Mouse (Mus musculus): ENCODE measurements around the gene Tfcp2l1.
A peak's percentile ranks its signal among the peaks of the same experiment; 100 is the strongest.
"Not testable (repeated sequence)": the region's sequence is repeated elsewhere in the genome, so short reads cannot be mapped to it uniquely, and the experiment has no call there.

The Tfcp2l1 gene

DNA sequence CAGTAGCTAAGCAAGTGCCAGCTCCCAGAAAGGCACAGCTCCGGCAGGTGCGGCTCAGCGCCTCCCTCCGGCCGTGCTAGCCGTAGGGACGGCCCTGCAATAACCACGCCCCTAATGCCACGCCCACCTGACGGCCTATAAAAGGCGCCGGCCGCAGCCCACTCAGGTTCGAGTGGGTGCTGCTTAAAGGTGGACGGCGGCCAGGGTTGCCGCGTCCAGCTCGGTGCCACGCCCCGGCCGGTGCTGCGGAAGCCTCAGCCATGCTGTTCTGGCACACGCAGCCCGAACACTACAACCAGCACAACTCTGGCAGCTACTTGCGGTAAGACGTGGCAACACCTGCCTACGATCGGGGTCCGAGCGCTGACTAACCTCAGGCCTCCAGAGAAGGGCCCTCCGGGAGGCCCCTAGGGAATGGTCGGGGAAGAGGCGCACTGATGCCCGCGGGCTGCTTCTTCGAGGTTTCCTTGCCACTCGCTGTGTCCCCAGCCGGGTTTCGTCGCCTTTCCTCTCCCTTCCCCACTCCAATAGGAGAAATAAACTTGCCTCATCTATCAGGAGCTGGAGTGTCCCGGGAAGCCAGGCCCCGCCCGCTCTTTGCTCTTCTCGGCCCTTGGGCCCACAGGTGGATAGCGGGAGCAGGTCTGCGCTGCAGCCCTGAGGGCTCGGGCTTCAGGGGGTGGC lies at the start of gene Tfcp2l1:
Tfcp2l1 (plus strand) TSS at position 165 of the 684 bp plus-strand sequence.
- no peak for DNase-seq (ENCODE audit: low read depth)

DNA sequence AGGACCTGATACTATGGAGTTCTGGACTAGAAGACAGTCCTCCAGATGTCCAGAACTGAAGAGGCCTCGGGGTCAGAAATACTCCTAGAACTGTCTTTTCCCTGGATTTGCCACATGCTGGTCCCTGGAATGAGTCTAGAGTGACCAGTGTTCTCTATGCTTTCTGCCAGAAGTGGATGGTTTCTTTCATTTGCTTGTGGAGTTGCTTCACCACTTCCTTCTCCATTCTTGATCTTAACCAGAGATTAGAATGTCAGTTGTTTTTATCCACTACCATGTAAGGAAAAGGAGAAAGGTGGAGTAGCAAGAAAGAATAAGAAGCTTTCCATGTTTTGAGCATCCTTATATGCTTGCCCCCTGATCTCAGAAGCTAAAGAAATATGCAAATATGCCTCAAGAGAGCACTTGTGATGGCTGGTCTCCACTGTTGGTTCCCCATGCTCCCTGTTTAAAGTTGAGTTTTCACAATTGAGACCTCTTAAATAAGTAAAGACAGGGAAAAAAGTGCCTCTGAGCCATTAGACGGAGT lies 47.5 kb upstream of the Tfcp2l1 start:
- peak; percentile 44 for DNase-seq (ENCODE audit: low read depth)

DNA sequence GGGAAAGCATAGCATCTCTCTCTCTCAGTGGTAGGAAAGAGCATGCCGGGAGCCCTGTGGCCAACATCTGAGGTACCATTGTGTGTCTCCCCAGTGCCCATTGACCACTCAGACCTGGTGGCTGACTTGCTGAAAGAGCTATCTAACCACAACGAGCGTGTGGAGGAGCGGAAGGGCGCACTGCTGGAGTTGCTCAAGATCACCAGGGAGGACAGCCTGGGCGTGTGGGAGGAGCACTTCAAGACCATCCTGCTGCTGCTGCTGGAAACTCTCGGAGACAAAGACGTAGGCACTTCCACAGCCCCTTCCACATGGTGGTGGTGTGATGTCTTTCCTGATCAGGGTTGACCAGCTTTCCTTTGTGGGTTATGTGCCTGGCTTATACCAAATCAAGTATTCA lies 46.6 kb upstream of the Tfcp2l1 start:
- DNase-seq (ENCODE audit: low read depth): peak; percentile 80

DNA sequence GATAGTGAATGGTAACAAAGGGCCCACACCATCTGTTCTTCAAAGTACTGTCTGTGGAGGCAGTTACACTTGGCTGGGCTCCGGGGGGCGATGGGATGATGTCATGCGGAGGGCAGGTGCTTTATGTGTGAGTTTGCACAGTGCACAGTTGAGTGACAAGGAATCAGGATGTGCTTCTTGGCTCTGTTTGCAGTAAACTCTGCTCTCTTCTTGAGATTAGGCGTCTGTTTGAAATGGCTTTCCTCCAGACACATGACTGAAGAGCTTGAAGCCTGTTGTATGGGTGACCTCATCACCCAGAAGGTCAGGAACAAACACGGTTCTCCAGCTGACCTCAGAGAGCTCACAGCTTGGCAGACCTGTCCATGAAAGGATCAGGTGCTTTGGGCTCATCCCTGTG lies 38.0 kb upstream of the Tfcp2l1 start:
- no peak for DNase-seq (ENCODE audit: low read depth)

DNA sequence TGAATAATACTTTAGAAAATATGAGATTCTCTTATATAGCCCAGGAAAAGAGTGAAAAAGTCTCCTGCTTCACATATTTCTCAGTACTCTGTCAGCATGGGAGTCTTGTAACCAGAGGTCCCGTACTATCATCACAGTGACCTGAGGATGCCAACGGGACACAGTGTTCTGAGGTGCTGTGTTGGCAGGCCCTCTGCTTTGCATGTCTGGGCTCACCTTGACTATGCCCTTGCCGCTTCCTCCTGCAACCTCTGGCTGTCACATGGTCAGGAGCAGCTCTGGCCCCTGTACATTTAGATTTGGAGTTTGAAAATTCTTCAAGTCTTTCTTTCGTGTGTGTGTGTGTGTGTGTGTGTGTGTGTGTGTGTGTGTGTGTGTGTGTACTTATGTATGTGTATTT lies 34.8 kb upstream of the Tfcp2l1 start:
- no peak for DNase-seq (ENCODE audit: low read depth)

DNA sequence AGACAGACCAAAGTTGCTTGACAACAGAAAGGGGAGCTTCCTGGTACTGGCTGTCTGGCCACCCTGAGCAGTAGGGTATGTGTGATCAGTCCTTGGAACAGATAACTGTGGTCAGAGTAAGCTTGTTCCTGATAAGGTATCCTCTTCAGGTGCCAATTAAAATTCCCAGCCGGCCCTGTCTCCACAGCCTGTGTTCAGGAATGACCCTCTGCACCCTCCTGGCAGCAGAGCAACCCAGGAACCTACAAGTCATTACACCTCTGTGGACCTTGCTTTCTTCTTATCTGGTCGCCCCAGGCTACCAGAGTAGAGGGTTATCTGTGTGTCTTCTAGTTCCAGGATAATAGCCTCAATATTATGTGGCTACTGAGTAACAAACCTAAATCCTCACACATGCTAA lies 32.4 kb upstream of the Tfcp2l1 start:
- no peak for DNase-seq (ENCODE audit: low read depth)

DNA sequence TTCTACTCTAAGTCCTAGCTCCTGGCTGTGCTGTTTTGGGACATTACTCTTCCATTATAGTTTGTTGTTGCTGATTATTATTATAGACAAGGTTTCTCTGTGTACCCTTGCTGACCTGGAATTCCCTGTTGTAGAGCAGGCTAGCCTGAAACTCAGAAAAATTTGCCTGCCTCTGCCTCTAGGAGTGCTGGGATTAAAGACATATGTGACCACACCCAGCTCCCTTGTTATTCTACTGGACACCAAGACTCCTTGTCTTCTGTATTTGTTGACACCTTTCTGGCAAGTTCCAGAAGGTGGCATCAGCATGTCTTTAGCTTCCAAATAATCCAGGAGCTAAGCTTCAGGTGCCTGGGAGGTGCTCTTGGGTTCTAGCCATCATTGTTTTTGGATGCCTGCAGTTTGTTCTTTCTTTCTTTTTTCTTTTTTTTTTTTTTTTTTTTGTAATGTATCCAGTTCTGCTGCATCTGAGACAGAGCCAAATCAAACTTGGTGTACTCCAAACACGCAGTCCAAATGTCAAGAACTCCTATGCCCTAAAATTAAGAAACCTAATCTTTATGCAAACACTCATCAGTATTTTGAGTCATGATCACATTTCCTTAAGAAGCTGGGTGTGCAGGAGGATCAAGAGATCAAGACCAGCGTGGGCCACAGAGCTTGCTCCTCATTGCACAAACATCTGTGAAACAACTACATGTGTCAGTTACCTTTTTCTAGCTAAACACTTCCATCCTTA lies 30.1 kb upstream of the Tfcp2l1 start:
- DNase-seq (ENCODE audit: low read depth): no peak

DNA sequence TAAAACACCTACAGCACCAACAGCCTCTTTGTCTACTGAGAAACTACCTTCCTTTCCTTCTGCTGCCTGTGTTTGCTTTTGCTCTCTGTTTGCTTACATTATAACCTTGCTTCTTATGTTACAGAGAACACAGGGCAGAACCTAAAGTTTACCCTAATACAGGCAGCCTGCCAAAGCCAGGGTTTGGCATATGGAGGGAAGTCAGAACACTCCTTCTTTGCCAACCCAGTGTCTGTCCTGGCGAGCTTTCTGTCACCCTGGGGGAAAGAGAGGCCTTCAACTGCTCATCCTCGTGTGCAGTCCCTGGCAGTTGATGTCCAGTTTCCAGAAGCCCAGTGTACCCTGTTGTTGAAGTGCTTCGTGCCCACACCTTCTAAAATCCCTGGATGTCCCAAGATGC lies 29.4 kb upstream of the Tfcp2l1 start:
- DNase-seq (ENCODE audit: low read depth): no peak

DNA sequence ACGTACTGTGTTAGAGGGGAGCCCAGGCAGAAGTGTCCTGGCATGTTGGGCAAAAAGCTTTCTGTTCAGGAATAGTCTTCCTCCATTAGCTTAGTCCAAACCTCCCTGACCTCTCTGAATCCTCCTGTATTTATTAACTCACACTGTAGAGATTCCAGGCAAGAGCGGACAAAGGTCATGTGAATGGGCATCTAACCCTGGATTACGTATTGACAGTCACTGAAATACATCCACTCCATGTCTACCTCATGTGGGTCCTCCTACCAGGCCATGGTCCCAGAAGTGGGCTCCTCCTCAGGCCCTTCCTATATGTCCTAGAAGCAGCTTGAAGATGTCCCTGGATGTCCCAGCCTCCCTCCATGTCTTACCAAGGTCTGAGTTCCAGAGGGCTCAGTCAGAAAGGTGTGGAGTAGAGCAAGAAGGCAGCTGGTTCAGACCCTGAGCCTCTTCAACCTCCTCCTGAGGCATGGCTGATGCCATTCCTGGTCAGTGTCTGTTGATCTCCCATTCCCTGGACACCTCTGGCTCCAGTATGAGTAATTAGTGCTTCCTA lies 14.0 kb upstream of the Tfcp2l1 start:
- DNase-seq (ENCODE audit: low read depth): no peak

DNA sequence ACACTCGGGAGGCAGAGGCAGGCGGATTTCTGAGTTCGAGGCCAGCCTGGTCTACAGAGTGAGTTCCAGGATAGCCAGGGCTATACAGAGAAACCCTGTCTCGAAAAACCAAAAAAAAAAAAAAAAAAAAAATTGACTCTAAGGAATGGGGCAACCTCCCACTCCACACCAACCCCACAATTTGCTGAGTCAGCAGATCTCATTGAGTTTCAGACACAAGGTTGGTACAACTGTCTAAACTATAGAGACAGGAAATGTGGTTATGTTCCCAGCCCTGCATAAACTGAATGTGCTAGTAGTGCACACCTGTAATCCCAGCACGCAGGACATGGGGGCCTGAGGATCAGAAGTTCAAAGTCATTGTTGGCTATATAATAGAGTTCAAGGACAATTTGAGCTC lies 6.7 kb upstream of the Tfcp2l1 start:
- DNase-seq (ENCODE audit: low read depth): not testable (repeated sequence)

DNA sequence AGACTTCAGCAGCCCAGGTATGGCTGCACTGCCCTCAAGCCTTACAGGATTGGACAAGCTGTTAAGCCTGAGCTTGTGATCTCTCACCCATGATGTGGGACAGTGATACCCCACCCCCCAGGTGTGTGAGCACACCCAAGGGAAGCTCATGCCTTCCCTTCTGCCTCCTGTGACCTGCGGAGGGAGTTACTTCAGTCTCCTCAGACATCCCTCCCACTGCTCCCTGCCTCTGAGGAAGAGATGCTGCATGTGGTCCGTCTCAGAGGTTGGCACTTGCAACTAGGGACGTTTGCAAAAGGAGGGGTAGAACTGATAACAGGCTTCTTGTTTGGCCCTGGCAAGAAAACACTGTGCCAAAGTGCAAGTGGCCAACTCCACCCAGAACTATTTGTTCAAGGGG lies 4.9 kb upstream of the Tfcp2l1 start:
- no peak for DNase-seq (ENCODE audit: low read depth)

DNA sequence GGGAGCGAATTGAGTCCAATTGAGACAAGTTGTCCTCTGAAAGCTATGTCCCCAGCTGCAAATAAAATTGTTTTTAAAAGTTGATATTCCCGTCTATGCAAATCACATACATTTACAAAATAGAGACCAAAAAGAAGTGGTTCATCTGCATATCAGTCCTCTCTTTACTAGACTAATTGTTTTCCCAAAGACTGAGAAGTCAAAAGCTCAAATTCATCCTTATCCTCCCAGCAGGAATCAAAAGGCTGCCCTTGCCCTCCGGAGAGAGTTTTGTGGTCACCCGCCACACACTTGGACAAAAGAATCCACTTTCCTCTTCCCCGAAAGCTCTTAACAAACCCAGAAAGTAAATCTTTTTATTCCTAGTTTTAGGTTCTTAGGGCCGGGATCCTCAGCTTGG lies 2.3 kb upstream of the Tfcp2l1 start:
- no peak for DNase-seq (ENCODE audit: low read depth)

DNA sequence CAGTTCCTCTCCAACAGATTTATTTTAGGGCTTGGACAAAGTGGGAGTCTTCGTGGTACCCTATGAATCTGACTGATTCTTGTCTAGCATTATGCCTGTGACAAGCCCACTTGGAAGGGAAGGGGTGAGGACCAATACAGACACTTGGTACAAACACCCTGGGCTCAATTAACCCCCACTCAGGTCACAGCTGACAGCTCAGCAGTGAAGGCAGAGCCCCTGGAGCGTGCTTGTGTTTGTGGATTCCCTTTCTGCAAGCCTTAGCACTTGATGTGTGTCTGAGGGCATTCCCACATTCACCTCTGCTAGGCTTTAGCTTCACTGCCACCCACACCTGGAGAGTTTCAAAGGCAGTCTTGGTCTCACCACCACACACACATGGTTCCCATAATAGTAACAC lies 1.8 kb upstream of the Tfcp2l1 start:
- no peak for DNase-seq (ENCODE audit: low read depth)

DNA sequence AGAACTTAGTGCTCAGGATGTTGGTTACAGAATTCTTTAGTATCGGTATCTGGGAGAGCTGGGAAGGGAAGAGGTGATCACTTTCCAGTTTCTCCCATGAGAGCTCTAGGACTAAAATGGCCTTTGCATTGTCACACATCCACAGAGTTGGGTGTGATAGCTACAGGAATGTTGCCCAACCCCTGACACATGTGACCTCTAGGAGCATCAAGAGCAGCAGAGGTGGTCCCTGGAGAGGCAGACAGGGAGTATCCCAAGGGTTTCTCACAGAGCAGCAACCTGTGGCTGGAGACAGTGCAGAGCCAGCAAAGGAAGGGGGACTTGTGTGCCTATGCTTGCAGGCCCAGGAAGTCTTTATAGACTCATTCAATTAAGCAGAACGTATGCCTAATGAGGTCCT lies 1.3 kb upstream of the Tfcp2l1 start:
- DNase-seq (ENCODE audit: low read depth): no peak

DNA sequence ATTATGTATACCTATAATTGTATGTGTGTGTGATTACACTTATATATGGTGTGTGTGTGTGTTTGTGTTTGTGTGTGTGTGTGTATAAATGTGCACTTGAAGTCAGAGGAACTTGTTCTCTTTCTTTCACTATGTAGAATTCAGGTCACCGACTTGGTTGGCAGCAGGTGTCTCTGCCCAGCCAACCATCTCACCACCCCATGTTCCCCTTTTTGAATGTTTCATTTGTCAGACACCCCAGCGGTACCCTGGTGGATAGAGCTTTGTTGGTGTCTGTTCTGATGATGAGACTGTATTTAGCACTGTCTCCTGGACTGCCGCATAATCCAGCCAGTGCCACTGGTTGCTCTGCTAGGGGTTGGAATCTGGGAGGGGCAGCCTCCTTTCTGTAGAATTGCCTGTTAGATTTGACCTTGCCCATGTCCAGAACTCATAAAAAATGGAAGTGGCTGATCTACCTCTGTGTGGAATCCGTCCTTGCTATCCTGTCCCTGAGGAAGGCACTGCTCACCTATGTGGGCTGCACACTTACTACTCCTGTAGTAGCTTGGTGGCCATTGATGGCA lies 5.8 kb downstream of the Tfcp2l1 start:
- no peak for DNase-seq (ENCODE audit: low read depth)

DNA sequence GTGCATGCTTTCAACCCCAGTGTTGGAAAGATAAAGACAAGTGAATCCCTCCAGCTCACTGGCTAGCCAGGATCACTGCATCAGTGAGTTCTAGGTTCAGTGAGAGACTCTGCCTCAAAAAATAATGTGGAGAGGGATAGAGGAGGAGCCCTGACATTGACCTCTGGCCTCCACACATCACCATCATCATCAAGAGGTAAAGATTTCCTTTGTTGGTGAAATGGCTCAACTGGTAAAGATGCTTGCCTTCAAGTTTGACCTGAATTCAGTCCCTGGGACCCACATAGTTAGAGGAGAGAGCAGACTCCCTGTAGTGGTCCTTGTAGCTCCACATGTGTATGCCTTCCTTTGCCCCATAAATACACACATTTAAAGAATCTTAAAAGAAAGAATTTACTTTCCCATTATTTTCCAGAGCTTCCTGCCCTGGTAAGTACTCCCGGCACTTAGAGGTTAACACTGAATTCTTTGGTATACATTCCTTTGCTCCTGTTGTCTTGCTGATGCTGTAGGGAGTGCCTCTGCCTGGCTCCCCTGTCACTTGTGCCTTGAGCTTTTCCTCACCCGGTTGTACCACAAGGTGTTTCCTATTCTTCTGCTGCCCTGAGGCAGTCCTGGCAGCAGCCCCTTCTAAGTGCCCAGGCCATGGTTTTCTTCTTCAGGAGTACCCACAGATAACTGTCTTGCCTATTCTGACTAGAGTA lies 14.7 kb downstream of the Tfcp2l1 start:
- DNase-seq (ENCODE audit: low read depth): no peak

DNA sequence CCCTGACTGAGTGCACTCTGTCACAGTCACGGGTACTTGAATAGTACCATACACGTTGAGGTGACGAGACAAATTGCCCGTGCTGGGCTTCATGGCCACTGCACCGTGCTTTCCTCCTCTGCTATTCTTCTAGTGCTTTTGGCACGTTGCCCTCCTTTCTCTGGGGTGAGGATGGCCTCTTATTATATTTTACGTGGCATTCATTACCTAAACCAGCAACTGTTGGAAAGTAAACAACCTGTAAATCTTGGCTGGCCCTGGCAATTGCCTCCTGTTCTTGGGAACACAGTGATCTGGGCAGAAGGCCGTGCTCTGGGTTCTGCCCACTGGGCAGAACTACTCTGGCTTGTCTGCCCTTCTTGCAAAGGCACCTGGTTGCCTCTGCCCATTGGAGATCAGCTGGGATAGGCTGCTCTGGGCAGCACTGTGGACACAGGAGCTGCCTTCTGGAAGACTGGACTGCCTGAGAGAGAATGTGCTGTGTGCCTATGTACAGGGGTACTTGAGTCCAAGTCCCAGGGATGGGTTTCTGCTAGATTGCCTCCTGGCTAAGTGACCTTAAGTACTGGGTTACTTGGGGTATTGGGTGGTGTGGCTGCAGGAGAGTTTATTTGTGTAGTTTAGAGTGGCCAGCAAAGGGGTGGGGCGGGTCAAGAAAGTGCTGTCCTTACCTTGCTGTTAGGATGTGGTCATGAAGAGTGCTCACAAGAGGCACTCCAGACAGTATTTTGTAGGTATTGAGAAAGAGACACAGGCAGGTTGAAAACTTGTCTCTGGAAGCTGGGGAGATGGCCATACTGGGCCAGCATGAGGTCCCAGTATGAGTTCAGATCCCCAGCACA lies 15.6 kb downstream of the Tfcp2l1 start:
- no peak for DNase-seq (ENCODE audit: low read depth)

DNA sequence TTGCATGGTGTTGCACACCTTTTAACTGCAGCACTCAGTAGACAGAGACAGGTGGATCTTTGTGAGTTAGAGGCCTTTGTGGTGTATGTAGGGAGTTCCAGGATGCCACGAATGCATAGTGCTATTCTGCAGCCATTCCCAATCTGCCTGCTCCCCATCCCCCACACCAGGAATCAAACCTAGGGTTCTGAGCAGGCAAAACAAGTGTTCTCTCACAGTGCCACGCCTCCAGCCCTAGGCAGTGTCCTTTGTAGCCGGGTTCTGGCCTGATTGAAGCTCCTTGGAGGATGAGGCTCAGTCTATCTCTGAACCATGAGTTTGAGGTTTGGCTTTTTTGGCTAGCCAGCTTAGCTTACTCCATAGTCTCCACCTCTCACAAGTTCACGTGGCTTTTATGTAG lies 18.0 kb downstream of the Tfcp2l1 start:
- no peak for DNase-seq (ENCODE audit: low read depth)

DNA sequence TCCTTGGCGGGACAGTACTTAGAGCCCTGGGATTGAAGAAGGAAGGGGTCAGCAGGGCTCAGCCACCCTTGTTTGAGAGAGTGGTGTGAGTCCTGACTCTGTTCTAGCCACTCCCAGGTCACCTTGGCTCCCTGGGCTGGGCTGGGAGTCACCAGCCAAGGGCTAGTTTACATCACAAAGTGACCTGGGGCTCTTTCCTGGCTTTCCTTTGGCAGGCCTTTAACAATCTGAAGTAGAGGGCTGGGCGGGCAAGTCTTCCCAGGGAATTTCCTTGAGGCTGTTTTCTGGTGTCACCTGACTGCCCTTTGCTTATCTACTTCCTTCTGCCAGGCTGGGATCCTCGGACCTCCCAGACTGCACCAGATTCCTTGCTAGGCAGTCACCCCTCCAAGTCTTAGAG lies 20.3 kb downstream of the Tfcp2l1 start:
- no peak for DNase-seq (ENCODE audit: low read depth)

DNA sequence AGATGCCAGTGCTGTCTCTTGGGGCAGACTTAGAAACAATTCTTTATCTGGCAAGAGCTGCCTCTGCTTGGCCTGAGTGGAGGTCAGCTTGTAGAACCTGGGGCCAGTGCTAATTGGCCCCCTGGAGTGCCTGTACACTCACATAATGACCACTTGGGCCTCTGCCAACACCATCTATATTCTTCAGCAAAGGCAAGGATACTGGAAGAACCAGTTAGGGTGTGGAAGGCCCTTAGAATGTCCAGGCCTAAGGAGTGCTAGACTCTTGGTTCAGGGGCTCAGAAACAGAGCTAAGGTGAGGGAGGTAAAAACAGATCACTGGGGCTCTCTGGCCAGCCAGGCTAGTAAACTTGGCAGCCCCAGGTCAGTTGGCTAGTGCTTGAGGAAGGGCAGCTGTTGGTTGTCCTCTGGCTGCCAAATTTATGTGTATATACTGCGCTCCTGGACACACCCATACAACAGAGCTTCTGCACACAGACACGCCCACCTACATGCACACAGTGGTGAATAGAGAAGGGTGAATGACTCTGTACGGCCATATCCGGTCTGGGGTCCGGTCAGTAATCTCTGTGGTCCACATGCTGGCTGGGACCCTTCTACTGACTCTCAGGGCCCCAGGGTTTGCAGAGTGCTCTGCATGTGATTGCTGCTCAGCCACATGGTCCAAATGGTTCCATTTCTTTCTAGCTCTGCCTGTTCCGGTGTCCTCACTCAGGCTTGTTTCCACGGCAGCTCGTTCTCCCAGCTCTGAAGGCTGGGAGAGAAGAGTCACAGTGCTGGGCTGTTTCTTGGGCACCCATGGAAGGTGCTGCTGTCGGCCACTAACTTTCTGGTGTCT lies 22.4 kb downstream of the Tfcp2l1 start:
- DNase-seq (ENCODE audit: low read depth): no peak

DNA sequence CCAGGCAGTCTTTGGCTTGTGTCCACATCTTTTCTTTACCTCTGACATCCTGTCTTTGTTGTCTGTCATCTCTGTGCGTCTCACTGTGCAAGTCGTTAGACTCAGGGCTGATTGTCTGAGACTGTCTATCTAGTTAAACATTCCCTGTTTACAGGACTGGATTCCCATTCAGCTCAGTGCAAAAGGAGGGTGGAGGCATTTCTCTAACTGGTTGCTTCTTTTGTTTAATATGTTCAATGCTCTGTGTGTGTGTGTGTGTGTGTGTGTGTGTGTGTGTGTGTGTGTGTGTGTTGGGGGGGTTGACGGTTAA lies 23.0 kb downstream of the Tfcp2l1 start:
- no peak for DNase-seq (ENCODE audit: low read depth)
